9 mouse cellular contexts compared by ENCODE assay signal in genomic region chr5:108676772-108677498, GRCm38 (mm10). TPM values are rescaled to one million over a fixed set of nuclear protein-coding genes. Genes with fewer than 3 reads are reported as not detected.
DNase-seq lines count a peak whose midpoint lies in the region; ATAC-seq and TF ChIP-seq lines count a peak whose summit lies in the region.
"Had no signal": no experiment of that assay in that cellular context is flagged by ENCODE, and none has a peak within 500 bp of the region (broad histone marks: within the 10 kb centered on the region; RNA-seq: fewer than 3 reads in every experiment).

No protein-coding gene starts in this region.

- intact Hi-C loops in left cerebral cortex, postnatal 36 days (cut with DNase I), result no loop called here

- peak overlapping the region; percentile 60 for H3K4me2 ChIP-seq in forebrain, embryonic 15.5 days (replicated peaks)
- H3K4me2 ChIP-seq in liver, embryonic 14.5 days (ENCODE audit: low read depth), result peak overlapping the region; percentile 88

- no peaks in the 10 kb centered on the region for H3K9me3 ChIP-seq in ES-Bruce4 (replicated peaks; ENCODE audit: control insufficient read depth, insufficient read depth, low read length, poor library complexity, severe bottlenecking)
- no peaks in the 10 kb centered on the region for H3K9me3 ChIP-seq in forebrain, embryonic 15.5 days
- no peaks in the 10 kb centered on the region for H3K9me3 ChIP-seq in liver, embryonic 14.5 days (ENCODE audit: control insufficient read depth, low read length)

- DNase-seq in embryo, embryonic 10 days (ENCODE audit: low spot score), result peak; percentile 36
- DNase-seq in embryo, embryonic 9.5 days (ENCODE audit: extremely low spot score), result no peak
- DNase-seq in liver, embryonic 14.5 days (ENCODE audit: low read depth in 3 of 3, low spot score in 3 of 3), result peak in 1 of 3 experiments; percentile 67
- DNase-seq in right cerebral cortex, postnatal 4 days, result no peak
- DNase-seq in left cerebral cortex, postnatal 36 days (ENCODE audit: low spot score in 2 of 2), result no peak

- H3K27me3 ChIP-seq in ES-Bruce4 (ENCODE audit: control insufficient read depth, insufficient read depth, low read length, poor library complexity, severe bottlenecking), result no peaks in the 10 kb centered on the region
- H3K27me3 ChIP-seq in forebrain, embryonic 15.5 days, result no peaks in the 10 kb centered on the region
- no peaks in the 10 kb centered on the region for H3K27me3 ChIP-seq in liver, embryonic 14.5 days (ENCODE audit: control insufficient read depth, insufficient read depth, low read length)

- H3K4me3 ChIP-seq in ES-Bruce4 (ENCODE audit: low read depth, low read length), result peak overlapping the region; percentile 52
- peak overlapping the region; percentile 35 for H3K4me3 ChIP-seq in forebrain, embryonic 15.5 days
- H3K4me3 ChIP-seq in liver, embryonic 14.5 days (ENCODE audit: insufficient read depth in 1 of 2, low read depth in 2 of 2, low read length in 2 of 2), result peak overlapping the region; percentile 22 to 42; a peak in 3 of 4 replicates

- no peak overlapping the region for H3K27ac ChIP-seq in ES-Bruce4 (ENCODE audit: insufficient read depth, low read length)
- peak overlapping the region; percentile 94 for H3K27ac ChIP-seq in forebrain, embryonic 15.5 days (replicated peaks)
- peak overlapping the region; percentile 68 for H3K27ac ChIP-seq in liver, embryonic 14.5 days

- no peaks in the 10 kb centered on the region for H3K36me3 ChIP-seq in ES-Bruce4 (ENCODE audit: control insufficient read depth, insufficient read depth, low read length, poor library complexity, severe bottlenecking)
- peaks cover 8% of the 10 kb centered on the region; the same call in 1 of the 2 replicates for H3K36me3 ChIP-seq in forebrain, embryonic 15.5 days
- peaks cover 13% of the 10 kb centered on the region for H3K36me3 ChIP-seq in liver, embryonic 14.5 days (replicated peaks; ENCODE audit: control insufficient read depth, insufficient read depth, low read depth)

- 10% methylated on average over 5 of the region's 5 CpGs for WGBS in forebrain, embryonic 15.5 days
- WGBS in liver, embryonic 14.5 days (ENCODE audit: insufficient replicate concordance), result 3% methylated on average over 5 of the region's 5 CpGs

- no peak for TF ChIP-seq EP300 in ES-Bruce4 (IDR thresholded peaks at IDR 0.05; ENCODE audit: insufficient read depth, low read depth, low read length)
- peak; percentile 70 for TF ChIP-seq EP300 in liver, embryonic 14.5 days (IDR thresholded peaks at IDR 0.05; ENCODE audit: low read depth)

- no peaks in the 10 kb centered on the region for H3K4me1 ChIP-seq in ES-Bruce4 (ENCODE audit: control insufficient read depth, insufficient read depth, low read length)
- peaks cover 15% of the 10 kb centered on the region for H3K4me1 ChIP-seq in forebrain, embryonic 15.5 days
- peaks cover 35 to 44% of the 10 kb centered on the region in 2 experiments for H3K4me1 ChIP-seq in liver, embryonic 14.5 days (replicated peaks; ENCODE audit: control insufficient read depth in 2 of 2, insufficient read depth in 2 of 2, low read length in 1 of 2)

- peak; percentile 71 for ATAC-seq in forebrain, embryonic 15.5 days (replicated peaks)
- peak; percentile 78 for ATAC-seq in liver, embryonic 14.5 days (ENCODE audit: insufficient read depth)
- no peak for ATAC-seq in activated CD4-positive, CD25-positive, alpha-beta regulatory T cell, adult 4 months

- TF ChIP-seq POLR2A in ES-Bruce4 (IDR thresholded peaks at IDR 0.05; ENCODE audit: insufficient read depth, low read length), result no peak

- TF ChIP-seq CTCF in ES-Bruce4 (IDR thresholded peaks at IDR 0.05; ENCODE audit: low read depth, low read length), result peak; percentile 33
- peak; percentile 57 for TF ChIP-seq CTCF in liver, embryonic 14.5 days (IDR thresholded peaks at IDR 0.05; ENCODE audit: low read depth)

- H3K9ac ChIP-seq in ES-Bruce4 (ENCODE audit: low read depth, poor library complexity, severe bottlenecking), result peak overlapping the region; percentile 35
- H3K9ac ChIP-seq in forebrain, embryonic 15.5 days (replicated peaks), result peak overlapping the region; percentile 50
- H3K9ac ChIP-seq in liver, embryonic 14.5 days (replicated peaks), result peak overlapping the region; percentile 84

RNA-seq across cellular contexts. Expression of gene Slc26a1, which starts 1.6 kb away (rescaled TPM):
- polyA plus RNA-seq in ES-Bruce4 (2011; ENCODE audit: insufficient read depth, insufficient read length, low read depth, missing spikeins), result not detected in 2 replicates
- 1.8 and 1.9 TPM in 2 replicates for polyA plus RNA-seq in forebrain, embryonic 15.5 days (2015; fragmentation: Nextera tagmentation; extraction: Ambion mirVana)
- 15.3 and 17.9 TPM in 2 replicates for polyA plus RNA-seq in liver, embryonic 14.5 days (2012; rRNA removed)
- polyA plus RNA-seq in liver, embryonic 14.5 days (2014; fragmentation: Nextera tagmentation; extraction: Ambion mirVana), result 12.6 and 15.5 TPM in 2 replicates
- under 1 TPM in 1 of 2 experiments, not detected in 1; 0.31 TPM for polyA plus RNA-seq in activated CD4-positive, CD25-positive, alpha-beta regulatory T cell, adult 4 months (2017; shearing (Covaris generic))
- total RNA-seq in left cerebral cortex, postnatal 36 days (2021), result under 1 TPM; 0.93 to 0.94 TPM
- polyA plus RNA-seq: small intestine, adult 2 months had no signal

RNA-seq across cellular contexts. Expression of gene Dgkq, which starts 7.5 kb away (rescaled TPM):
- polyA plus RNA-seq in ES-Bruce4 (2011; ENCODE audit: insufficient read depth, insufficient read length, low read depth, missing spikeins), result 6.5 and 10.7 TPM in 2 replicates
- polyA plus RNA-seq in forebrain, embryonic 15.5 days (2015; fragmentation: Nextera tagmentation; extraction: Ambion mirVana), result 23.6 and 24.4 TPM in 2 replicates
- polyA plus RNA-seq in liver, embryonic 14.5 days (2012; rRNA removed), result 4.7 TPM in 2 replicates
- polyA plus RNA-seq in liver, embryonic 14.5 days (2014; fragmentation: Nextera tagmentation; extraction: Ambion mirVana), result 1.9 and 2.3 TPM in 2 replicates
- 1 to 10 TPM; 4.4 to 4.5 TPM for polyA plus RNA-seq in activated CD4-positive, CD25-positive, alpha-beta regulatory T cell, adult 4 months (2017; shearing (Covaris generic))
- total RNA-seq in left cerebral cortex, postnatal 36 days (2021), result 10 to 100 TPM; 40.5 to 57.7 TPM

RNA-seq across cellular contexts. Expression of gene Fgfrl1, which starts 15.2 kb away (rescaled TPM):
- polyA plus RNA-seq in ES-Bruce4 (2011; ENCODE audit: insufficient read depth, insufficient read length, low read depth, missing spikeins), result 8.9 and 13.2 TPM in 2 replicates
- 9.4 and 10.1 TPM in 2 replicates for polyA plus RNA-seq in forebrain, embryonic 15.5 days (2015; fragmentation: Nextera tagmentation; extraction: Ambion mirVana)
- polyA plus RNA-seq in liver, embryonic 14.5 days (2012; rRNA removed), result 11.0 and 12.7 TPM in 2 replicates
- polyA plus RNA-seq in liver, embryonic 14.5 days (2014; fragmentation: Nextera tagmentation; extraction: Ambion mirVana), result 5.9 and 7.4 TPM in 2 replicates
- not detected for polyA plus RNA-seq in activated CD4-positive, CD25-positive, alpha-beta regulatory T cell, adult 4 months (2017; shearing (Covaris generic))
- total RNA-seq in left cerebral cortex, postnatal 36 days (2021), result 10 to 100 TPM; 16.4 to 23.8 TPM

RNA-seq across cellular contexts. Expression of gene Idua, which starts 16.8 kb away (rescaled TPM):
- polyA plus RNA-seq in ES-Bruce4 (2011; ENCODE audit: insufficient read depth, insufficient read length, low read depth, missing spikeins), result 13.8 and 17.4 TPM in 2 replicates
- polyA plus RNA-seq in forebrain, embryonic 15.5 days (2015; fragmentation: Nextera tagmentation; extraction: Ambion mirVana), result 9.9 and 10.9 TPM in 2 replicates
- polyA plus RNA-seq in liver, embryonic 14.5 days (2012; rRNA removed), result 3.0 and 3.1 TPM in 2 replicates
- polyA plus RNA-seq in liver, embryonic 14.5 days (2014; fragmentation: Nextera tagmentation; extraction: Ambion mirVana), result 2.5 and 2.9 TPM in 2 replicates
- polyA plus RNA-seq in activated CD4-positive, CD25-positive, alpha-beta regulatory T cell, adult 4 months (2017; shearing (Covaris generic)), result 1 to 10 TPM; 8.8 to 9.8 TPM
- 10 to 100 TPM; 13.8 to 18.8 TPM for total RNA-seq in left cerebral cortex, postnatal 36 days (2021)

RNA-seq across cellular contexts. Expression of gene Tmem175, which starts 47.4 kb away (rescaled TPM):
- polyA plus RNA-seq in ES-Bruce4 (2011; ENCODE audit: insufficient read depth, insufficient read length, low read depth, missing spikeins), result 16.1 and 19.7 TPM in 2 replicates
- polyA plus RNA-seq in forebrain, embryonic 15.5 days (2015; fragmentation: Nextera tagmentation; extraction: Ambion mirVana), result 24.2 and 24.7 TPM in 2 replicates
- 8.2 and 11.1 TPM in 2 replicates for polyA plus RNA-seq in liver, embryonic 14.5 days (2012; rRNA removed)
- 12.8 and 15.0 TPM in 2 replicates for polyA plus RNA-seq in liver, embryonic 14.5 days (2014; fragmentation: Nextera tagmentation; extraction: Ambion mirVana)
- polyA plus RNA-seq in activated CD4-positive, CD25-positive, alpha-beta regulatory T cell, adult 4 months (2017; shearing (Covaris generic)), result 10 to 100 TPM; 36.5 to 39.2 TPM
- 10 to 100 TPM; 40.7 to 41.4 TPM for total RNA-seq in left cerebral cortex, postnatal 36 days (2021)
